Mouse (Mus musculus) cerebellum, postnatal 10 days (tissue): ENCODE data around the gene Tet3.

Experiments used
- DNase-seq, 2 experiments: peaks; one replicate each; pipeline ENCODE4 v3.0.0; 2021; ENCODE audit warnings: mixed read lengths in 2 of 2

Tet3 gene

DNA sequence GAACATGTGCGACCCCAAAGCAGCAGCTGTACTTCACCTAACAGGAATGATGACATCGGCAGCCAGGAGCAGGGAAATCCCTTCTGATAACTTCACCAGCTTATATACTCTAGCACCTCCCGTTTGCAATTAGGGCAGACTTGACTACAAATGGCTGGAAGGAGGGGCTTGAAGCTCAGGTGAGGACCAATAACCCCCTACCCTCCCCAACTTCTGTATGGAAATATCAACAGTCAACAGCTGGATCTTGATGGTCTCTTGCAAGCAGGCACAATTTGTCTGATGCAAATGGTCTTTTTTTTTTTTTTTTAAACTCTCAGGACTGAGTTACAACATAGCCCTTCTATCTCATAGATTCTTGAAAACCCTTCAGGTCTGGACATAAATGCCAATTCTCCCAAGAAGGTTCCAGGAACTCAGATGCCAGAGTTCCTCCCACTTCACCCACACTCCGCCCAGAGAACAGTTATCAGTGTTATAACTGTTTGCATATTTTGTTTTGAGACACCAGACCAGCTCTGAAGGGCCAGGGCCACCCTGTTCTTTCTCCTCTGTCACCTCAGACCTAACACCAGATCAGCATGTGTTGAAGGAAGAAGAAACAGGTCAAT lies at the start of gene Tet3:
TSS of gene Tet3 (minus strand) at position 51 of the 611 bp plus-strand sequence.
- no peak for DNase-seq

- no peak for DNase-seq
Measured at GRCm38 (mm10) chr6:83507168-83507546, 48.3 kb upstream of the Tet3 start.

GRCm38 (mm10) chr6:83506258-83507167 lies 47.6 kb upstream of the Tet3 start, which contains the start of gene Dguok:
Gene Dguok (minus strand): TSS chr6:83506969.
- peak; percentile 97 to 98 for DNase-seq

- no peak for DNase-seq
Measured at GRCm38 (mm10) chr6:83505554-83505953, 46.7 kb upstream of the Tet3 start.

GRCm38 (mm10) chr6:83503361-83503760 lies 44.5 kb upstream of the Tet3 start:
- DNase-seq = no peak

DNA sequence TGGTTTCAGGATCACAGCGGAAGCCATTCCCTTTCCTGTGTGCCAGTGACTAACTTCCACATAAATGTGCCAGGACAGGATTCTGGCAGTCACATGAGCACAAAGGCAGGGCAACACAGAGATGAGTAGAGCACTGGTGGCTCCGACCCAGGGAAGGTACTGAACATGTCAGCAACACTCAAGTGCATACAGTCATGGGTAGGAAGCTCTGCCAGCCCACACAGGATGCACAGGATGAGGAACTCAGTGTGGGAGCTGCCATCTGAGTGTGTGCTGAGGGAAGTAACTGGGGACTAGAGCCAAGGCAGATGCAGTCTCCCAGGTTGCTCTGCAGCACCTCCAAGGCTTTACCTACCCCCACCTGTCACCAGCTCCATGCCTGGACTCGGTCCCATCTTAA lies 43.8 kb upstream of the Tet3 start:
- DNase-seq = peak in 1 of 2 experiments; percentile 24

GRCm38 (mm10) chr6:83501524-83502310 lies 42.8 kb upstream of the Tet3 start:
- no peak for DNase-seq

DNA sequence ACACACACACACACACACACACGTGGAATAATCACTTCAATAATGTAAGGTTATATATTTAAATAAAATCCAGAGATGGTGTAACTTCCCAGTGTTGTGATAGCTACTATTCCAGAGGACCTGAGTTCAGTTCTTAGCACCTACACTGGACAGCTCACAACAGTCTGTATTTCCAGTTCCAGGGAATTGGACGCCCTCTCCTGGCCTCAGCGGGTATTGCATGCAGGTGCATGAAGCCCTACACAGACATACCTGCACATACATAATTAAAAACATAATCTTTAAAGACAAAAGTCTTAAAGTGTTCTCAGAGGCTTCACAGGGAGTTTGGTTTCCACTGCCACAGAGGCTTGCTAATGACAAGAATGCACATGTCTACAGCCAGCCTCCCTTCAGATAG lies 41.6 kb upstream of the Tet3 start:
- DNase-seq = peak in 1 of 2 experiments; percentile 36

DNA sequence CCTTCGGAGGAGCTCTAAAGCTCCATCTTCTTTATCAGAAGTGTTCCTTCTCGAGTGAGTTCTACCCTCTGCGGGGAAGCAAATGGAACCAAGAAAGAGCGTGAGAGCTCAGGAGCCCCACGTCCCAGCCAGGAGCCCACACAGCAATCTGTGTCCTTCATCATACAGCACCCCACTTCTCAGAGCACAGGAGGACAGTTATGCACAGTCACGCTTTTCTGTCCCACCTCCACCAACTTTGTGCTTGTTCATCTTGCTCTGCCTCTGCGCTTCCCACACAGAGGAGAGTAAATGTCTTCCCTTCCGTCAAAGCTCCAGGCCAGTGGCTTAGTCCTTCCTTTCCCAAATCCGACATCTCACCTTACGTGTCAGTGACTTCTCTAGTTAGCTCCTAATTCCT lies 40.2 kb upstream of the Tet3 start:
- no peak for DNase-seq

- DNase-seq = peak; percentile 52 to 57
Measured at GRCm38 (mm10) chr6:83496753-83497710, 38.1 kb upstream of the Tet3 start.

DNA sequence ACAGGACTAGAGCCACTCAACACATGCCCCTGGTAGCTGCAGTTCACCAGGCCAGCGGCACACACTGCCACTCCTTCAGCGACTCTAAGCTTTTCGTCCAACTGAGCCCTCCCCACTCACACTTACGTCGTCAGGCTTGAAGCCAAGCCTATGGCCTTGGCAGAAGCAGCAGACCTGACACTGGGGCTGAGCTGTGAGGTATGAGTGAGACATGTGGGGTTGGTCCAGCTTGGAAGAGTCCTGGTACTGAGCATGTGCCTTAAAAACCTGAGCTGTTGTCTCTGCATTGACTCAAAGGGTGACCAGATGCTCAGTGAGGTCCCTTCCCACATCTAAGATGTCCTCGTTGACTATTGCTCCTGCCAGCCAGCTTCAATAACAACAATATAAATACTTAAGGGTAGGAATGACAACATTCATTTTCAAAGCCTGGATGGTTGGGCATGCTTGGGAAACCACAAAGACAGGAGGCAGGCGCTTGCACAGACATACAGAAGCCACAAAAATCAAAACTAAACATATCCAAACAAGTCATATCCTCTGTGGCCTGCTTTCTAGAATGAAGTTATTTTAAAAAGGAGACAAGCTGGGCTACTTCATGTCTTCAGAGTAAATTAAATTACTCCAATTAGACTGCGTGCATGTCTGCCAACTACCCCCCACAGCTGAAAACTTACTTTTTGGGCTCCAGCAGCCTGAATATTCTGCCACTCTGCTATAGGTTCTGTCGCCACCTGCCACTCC lies 37.3 kb upstream of the Tet3 start:
- peak; percentile 66 to 67 for DNase-seq

- no peak for DNase-seq
Measured at GRCm38 (mm10) chr6:83490622-83491021, 31.7 kb upstream of the Tet3 start.

DNA sequence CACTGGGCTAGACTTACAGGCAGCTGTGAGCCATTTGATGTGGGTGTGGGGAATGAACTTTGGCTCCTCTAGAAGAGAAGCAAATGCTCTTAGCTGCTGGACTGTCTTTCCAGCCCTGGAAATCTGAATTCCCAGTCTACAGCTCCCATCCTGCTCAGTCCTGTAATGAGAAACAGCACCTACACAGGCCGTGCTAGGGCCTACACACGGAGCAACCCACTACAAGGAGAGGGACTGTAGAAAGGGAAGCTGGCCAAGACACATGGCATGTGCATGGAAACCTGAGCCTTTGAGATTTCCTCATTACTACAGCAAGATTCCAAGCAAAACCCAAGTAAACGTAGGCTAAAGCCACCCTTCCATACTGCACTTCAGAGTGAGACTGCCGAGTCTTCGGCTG lies 29.3 kb upstream of the Tet3 start:
- no peak for DNase-seq

- no peak for DNase-seq
Measured at GRCm38 (mm10) chr6:83487298-83487697, 28.4 kb upstream of the Tet3 start.

DNA sequence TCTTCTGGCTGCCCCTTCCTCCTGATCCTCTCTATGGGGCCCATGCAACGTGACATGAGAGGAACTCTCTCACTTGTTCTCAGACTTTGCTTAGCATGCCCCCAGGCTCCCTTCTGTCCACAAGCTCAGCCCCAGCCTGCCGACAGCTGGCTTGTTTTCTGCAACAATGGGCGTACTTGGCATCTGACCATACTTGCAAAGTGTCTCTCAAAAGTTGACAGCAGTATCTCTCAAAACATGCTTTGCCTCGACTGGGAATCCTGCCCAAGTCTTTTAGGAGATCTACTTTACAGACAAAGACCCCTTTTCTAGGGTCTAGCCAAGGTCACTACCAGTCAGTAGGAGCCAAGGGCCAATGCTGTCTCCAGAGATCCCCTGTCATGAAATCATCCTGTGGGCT lies 27.0 kb upstream of the Tet3 start:
- DNase-seq = peak; percentile 42 to 63

GRCm38 (mm10) chr6:83483776-83484175 lies 24.9 kb upstream of the Tet3 start:
- DNase-seq = no peak

DNA sequence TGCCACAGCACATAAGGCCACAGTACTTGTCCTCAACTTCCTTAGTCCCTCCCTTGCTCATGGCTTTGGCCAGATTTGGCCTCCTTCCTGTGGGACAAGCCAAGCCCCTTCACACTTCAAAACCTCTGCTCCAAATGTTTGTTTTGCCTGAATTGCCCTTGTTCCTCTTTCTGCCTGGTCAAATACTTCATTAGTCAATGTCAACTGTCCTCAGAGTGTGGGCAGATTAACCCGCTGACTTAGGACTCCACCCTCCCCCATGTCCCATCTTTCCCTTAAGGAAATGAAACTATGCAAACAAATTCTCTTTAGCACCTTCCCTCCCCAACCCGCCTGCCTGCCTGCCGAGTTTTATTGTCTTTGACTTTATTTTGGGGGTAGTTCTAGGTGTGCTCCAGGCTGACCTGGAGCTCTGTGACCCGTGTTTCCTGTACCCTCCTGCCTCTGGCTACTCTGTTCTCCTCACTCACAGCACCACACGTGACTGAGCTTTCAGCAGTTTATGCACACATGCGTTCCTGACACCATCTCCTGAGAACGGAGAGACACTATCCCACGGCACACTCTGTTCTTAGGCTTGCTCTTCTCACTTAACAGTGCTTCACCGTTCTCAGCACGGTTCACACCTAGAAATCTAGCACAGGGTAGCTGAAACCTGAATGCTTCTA lies 23.7 kb upstream of the Tet3 start:
- DNase-seq = no peak

- no peak for DNase-seq
Measured at GRCm38 (mm10) chr6:83480019-83480655, 21.3 kb upstream of the Tet3 start.

DNA sequence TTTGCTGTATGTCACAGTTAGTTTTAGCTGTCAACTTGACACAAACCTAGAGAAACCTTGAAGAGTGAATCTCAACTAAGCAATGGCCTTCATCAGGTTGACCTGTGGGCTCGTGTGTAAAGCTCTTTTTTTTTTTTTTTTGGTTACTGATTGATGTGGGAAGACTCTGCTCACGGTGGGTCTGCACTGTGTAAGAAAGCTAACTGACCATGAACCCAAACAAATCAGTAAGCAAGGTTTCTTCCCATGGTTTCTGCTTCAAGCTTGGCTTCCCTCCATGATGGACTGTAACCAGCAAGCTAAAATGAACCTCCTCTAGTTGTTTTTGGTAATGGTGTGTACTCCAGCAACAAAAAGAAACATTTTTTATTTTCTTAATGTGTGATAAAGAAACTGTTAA lies 20.3 kb upstream of the Tet3 start:
- DNase-seq = no peak

DNA sequence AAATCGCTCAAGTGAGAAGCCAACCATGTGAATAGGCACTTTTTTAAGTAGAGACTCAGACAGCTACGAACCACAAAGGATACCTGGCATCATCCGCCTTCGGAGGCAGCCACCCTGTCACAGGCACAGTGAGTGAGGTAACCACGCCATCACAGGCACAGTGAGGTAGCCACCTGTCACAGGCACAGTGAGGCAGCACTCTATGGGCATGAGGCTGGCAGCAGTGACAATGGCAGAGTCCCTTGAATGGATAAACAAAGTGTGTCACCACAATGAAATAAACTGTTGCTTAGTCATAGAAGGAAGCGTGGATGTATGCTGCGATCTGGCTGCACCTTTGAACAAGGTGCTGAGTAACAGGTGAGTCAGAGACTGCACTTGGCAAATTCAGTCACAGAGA lies 19.7 kb upstream of the Tet3 start:
- no peak for DNase-seq
